Mouse (Mus musculus) heart, embryonic 16.5 days (tissue): ENCODE measurements around the gene Ppm1h. TPM values are rescaled to one million over a fixed set of nuclear protein-coding genes. Genes with fewer than 3 reads are reported as not detected.

Experiments used
- ATAC-seq: fragments of 200-750 bp; cut with Nextera tagmentation; replicated peaks from 2 replicates; pipeline ENCODE4 v1.8.0; 2017; ENCODE audit warnings: moderate number of reproducible peaks; ENCODE audit not compliant: insufficient read depth, low FRiP score; ENCODE audit errors: extremely low read depth
- H3K27ac ChIP-seq: fragments of 300-500 bp; sonication (generic); 2 replicates; pipeline ENCODE4 v1.5.1; 2014; ENCODE audit warnings: mild to moderate bottlenecking, low read length, control low read depth, moderate library complexity
- H3K27me3 ChIP-seq: fragments of 300-500 bp; sonication (generic); 2 replicates; pipeline ENCODE4 v1.6.1; 2014; ENCODE audit warnings: low read length, mixed read lengths; ENCODE audit not compliant: control insufficient read depth, insufficient read depth
- H3K36me3 ChIP-seq: fragments of 300-500 bp; sonication (generic); 2 replicates; pipeline ENCODE4 v1.6.1; 2014; ENCODE audit not compliant: control insufficient read depth, insufficient read depth
- H3K4me1 ChIP-seq: fragments of 300-500 bp; sonication (generic); 2 replicates; pipeline ENCODE4 v1.6.1; 2014; ENCODE audit warnings: low read length, mixed read lengths; ENCODE audit not compliant: control insufficient read depth, insufficient read depth
- H3K4me2 ChIP-seq: fragments of 300-500 bp; sonication (generic); 2 replicates; pipeline ENCODE4 v1.6.1; 2014; ENCODE audit warnings: low read depth, mild to moderate bottlenecking, control low read depth, low read length
- H3K4me3 ChIP-seq: fragments of 300-500 bp; sonication (generic); 2 replicates; pipeline ENCODE4 v1.5.1; 2014; ENCODE audit warnings: mild to moderate bottlenecking, control low read depth, low read length
- H3K9ac ChIP-seq: fragments of 300-500 bp; sonication (generic); 2 replicates; pipeline ENCODE4 v1.6.1; 2014; ENCODE audit warnings: low read length, control low read depth
- H3K9me3 ChIP-seq: fragments of 300-500 bp; sonication (generic); replicated peaks from 2 replicates; pipeline ENCODE4 v1.6.1; 2016; ENCODE audit warnings: low read length; ENCODE audit not compliant: control insufficient read depth
- WGBS: fragments of 180-500 bp; shearing (Covaris S2); extraction: QIAGEN DNeasy Blood & Tissue Kit; methylation state at CpG from one replicate; pipeline ENCODE4 v1.1.7; 2014; 5-methylcytosine and 5-hydroxymethylcytosine counted together
- polyA plus RNA-seq: library from polyadenylated mRNA; unstranded; fragments of >200 nt; fragmentation: Nextera tagmentation; extraction: Ambion mirVana; gene quantifications from 2 replicates; pipeline ENCODE4 v1.2.1, GENCODE M21; 2015

The Ppm1h gene
- polyA plus RNA-seq, 1 experiment from 2014 or later = 9.4 TPM

DNA sequence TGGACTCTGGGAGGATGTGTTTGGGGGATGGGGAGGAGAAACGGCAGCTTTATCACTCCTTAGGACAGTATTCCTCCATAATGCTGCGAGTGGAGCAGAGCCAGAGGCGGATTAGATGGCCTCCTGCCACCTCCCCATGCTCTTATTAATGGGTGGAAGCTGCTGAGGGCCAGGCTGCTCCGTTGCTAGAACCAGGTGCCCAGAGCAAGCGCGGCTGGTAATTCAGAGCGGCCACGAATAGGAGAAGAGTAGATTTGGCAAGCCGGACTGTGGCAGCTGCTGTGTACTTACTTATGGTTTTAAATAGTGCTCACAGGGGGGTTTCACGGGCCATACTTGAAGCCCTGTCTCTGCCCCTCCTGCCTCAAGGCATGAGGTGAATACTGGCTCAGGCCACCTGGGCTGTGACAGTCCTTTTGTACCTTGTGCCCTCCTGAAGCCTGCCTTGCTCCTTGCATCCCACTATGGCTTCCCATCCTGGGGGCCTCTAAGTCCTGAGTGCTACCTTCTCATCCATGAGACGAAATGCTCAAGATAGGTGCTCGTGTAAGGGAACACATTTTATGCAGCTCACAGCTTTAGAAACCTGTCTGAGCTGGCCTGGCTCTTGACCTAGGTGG lies 14.7 kb downstream of the Ppm1h start:
- H3K36me3 ChIP-seq = no peaks in the 10 kb centered on the region
- no peak overlapping the region for H3K4me2 ChIP-seq
- 57% methylated on average over 12 of the region's 12 CpGs for WGBS
- H3K9ac ChIP-seq = no peak overlapping the region
- no peaks in the 10 kb centered on the region for H3K27me3 ChIP-seq
- no peak for ATAC-seq
- H3K27ac ChIP-seq = no peak overlapping the region
- H3K4me3 ChIP-seq = no peak overlapping the region
- H3K9me3 ChIP-seq = no peaks in the 10 kb centered on the region
- no peaks in the 10 kb centered on the region for H3K4me1 ChIP-seq

- Histone ChIP-seq H3K4me3 (no peak overlapping the region), H3K36me3 (no peaks in the 10 kb centered on the region), H3K9ac (no peak overlapping the region), H3K9me3 (no peaks in the 10 kb centered on the region), H3K27me3 (no peaks in the 10 kb centered on the region), H3K4me1 (no peaks in the 10 kb centered on the region), H3K27ac (no peak overlapping the region), H3K4me2 (no peak overlapping the region)
- no peak; the same call in 1 of the 2 replicates for ATAC-seq
- 74% methylated on average over 17 of the region's 17 CpGs for WGBS
Observed at GRCm38 (mm10) chr10:122693911-122694618, 15.5 kb downstream of the Ppm1h start.

DNA sequence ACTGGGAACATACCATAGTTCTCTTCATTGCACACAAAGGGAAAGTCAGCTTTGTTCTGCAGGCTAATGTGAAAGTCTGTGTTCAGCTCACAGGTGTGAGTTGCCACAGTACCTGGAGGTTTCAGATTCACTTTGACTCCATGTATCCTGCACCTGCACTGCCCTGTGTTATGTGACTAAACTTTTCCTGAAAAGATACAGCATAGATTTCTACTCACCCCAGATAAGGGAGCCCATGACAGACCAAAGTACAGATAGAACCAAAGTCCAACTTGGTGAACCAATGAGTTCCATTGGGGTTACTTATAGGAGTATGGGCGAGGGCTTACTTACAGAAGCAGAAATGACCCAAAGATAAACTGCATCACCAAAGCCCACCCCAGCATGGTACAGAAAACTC lies 17.8 kb downstream of the Ppm1h start:
- no peaks in the 10 kb centered on the region for H3K27me3 ChIP-seq
- H3K4me1 ChIP-seq = no peaks in the 10 kb centered on the region
- no peaks in the 10 kb centered on the region for H3K36me3 ChIP-seq
- no peak overlapping the region for H3K4me3 ChIP-seq
- H3K9me3 ChIP-seq = no peaks in the 10 kb centered on the region
- no peak for ATAC-seq
- 96% methylated on average over 1 of the region's 1 CpGs for WGBS
- H3K9ac ChIP-seq = no peak overlapping the region
- no peak overlapping the region for H3K4me2 ChIP-seq
- no peak overlapping the region for H3K27ac ChIP-seq

DNA sequence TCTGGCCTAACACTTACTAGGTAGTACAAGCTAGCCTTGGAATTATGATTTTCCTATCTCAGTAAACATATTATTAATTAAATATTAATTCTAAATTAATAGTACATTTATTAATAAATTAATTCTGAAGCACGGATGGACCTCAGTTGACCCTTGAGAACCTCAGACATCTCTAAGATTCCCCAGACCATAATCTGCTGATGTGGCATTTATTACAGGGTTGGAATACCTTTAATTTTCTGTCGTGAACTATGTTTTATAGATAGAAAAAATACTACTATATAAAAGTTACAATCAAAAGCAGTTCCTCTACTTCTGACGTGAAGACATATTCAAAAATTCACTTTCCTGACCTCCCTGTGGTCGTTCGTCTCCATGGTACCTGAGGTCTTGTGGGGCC lies 19.8 kb downstream of the Ppm1h start:
- no peak overlapping the region for H3K27ac ChIP-seq
- no peak for ATAC-seq
- H3K4me3 ChIP-seq = no peak overlapping the region
- H3K36me3 ChIP-seq = no peaks in the 10 kb centered on the region
- no peaks in the 10 kb centered on the region for H3K27me3 ChIP-seq
- 85% methylated on average over 5 of the region's 5 CpGs for WGBS
- H3K9me3 ChIP-seq = no peaks in the 10 kb centered on the region
- H3K4me1 ChIP-seq = no peaks in the 10 kb centered on the region
- no peak overlapping the region for H3K9ac ChIP-seq
- no peak overlapping the region for H3K4me2 ChIP-seq

DNA sequence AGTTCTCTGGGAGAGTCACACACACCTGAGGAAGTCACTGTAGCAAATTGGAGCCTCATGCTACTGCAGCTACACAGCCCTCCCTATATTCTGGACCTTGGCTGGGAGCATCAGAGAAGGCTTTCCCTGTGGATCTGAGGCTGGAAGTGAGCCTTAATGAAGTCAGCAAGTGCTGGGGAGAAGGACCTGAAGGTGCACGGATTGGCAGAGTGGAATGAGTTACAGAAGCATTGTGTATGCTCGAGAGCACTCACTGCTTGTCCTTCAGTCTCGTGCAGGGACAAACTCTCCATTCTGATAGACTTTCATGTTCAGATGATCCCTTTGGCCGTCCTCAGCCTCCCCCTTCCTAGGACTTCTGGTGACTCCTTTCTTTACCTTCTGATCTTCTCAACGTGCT lies 26.3 kb downstream of the Ppm1h start:
- Histone ChIP-seq H3K27me3 (no peaks in the 10 kb centered on the region), H3K36me3 (no peaks in the 10 kb centered on the region), H3K4me3 (no peak overlapping the region), H3K4me2 (no peak overlapping the region), H3K9me3 (no peaks in the 10 kb centered on the region), H3K27ac (no peak overlapping the region), H3K9ac (no peak overlapping the region), H3K4me1 (no peaks in the 10 kb centered on the region)
- 86% methylated on average over 5 of the region's 5 CpGs for WGBS
- no peak for ATAC-seq

DNA sequence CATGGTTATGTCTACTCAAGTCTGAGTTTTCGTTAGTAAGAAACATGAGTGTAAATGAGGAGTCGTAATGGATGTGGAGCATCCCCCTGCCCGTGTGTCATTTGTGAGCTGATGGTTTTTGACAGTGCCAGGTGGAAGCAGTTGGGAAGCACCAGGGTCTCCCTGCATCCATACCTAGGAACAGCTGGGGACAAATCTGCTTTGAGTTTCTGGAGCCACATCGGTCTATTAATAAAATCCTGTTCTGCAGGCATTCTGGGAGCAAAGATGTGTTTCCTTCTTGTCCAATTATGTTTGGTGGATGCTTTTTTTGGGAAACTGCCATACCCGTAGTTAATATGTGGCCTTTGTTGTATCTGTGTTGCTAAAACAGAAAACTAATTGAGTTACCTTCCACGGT lies 26.9 kb downstream of the Ppm1h start:
- H3K4me1 ChIP-seq = no peaks in the 10 kb centered on the region
- no peak overlapping the region for H3K4me3 ChIP-seq
- no peaks in the 10 kb centered on the region for H3K36me3 ChIP-seq
- H3K4me2 ChIP-seq = no peak overlapping the region
- H3K27ac ChIP-seq = no peak overlapping the region
- no peaks in the 10 kb centered on the region for H3K9me3 ChIP-seq
- 84% methylated on average over 6 of the region's 6 CpGs for WGBS
- H3K9ac ChIP-seq = no peak overlapping the region
- ATAC-seq = no peak
- no peaks in the 10 kb centered on the region for H3K27me3 ChIP-seq

DNA sequence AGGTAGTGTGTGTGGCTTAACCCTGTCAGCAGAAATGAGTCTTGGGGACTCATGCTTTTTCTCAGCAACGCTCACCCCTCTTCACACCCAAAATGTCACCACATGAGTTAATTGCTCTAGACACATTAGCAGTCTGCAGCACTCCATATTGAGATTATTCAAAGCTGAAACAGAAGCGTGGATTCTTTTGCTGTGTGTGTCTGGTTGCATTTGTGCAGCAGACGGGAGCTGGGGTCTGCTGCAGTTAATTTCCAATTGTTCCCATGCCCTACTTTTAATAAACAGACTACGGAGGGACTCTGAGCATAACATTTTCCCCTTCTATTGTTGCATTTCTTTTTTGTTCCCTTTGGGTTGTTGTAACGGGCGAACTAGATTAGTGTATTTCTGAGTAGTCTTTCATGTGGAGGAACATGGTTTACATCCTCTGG lies 32.8 kb downstream of the Ppm1h start:
- no peaks in the 10 kb centered on the region for H3K27me3 ChIP-seq
- H3K4me1 ChIP-seq = peaks cover 3% of the 10 kb centered on the region; the same call in 1 of the 2 replicates
- H3K4me2 ChIP-seq = no peak overlapping the region
- H3K4me3 ChIP-seq = no peak overlapping the region
- H3K9me3 ChIP-seq = no peaks in the 10 kb centered on the region
- H3K9ac ChIP-seq = no peak overlapping the region
- H3K27ac ChIP-seq = no peak overlapping the region
- WGBS = 81% methylated on average over 6 of the region's 6 CpGs
- no peak for ATAC-seq
- H3K36me3 ChIP-seq = no peaks in the 10 kb centered on the region

- no peak for ATAC-seq
- Histone ChIP-seq H3K27me3 (no peaks in the 10 kb centered on the region), H3K9ac (no peak overlapping the region), H3K4me2 (no peak overlapping the region), H3K27ac (no peak overlapping the region), H3K4me1 (peaks cover 5% of the 10 kb centered on the region; the same call in 1 of the 2 replicates), H3K36me3 (no peaks in the 10 kb centered on the region), H3K4me3 (no peak overlapping the region), H3K9me3 (no peaks in the 10 kb centered on the region)
- WGBS = 68% methylated on average over 5 of the region's 5 CpGs
Observed at GRCm38 (mm10) chr10:122712307-122712706, 33.7 kb downstream of the Ppm1h start.

- H3K4me1 ChIP-seq = peaks cover 5% of the 10 kb centered on the region
- 72% methylated on average over 12 of the region's 12 CpGs for WGBS
- no peaks in the 10 kb centered on the region for H3K36me3 ChIP-seq
- H3K9me3 ChIP-seq = no peaks in the 10 kb centered on the region
- ATAC-seq = no peak
- no peak overlapping the region for H3K4me2 ChIP-seq
- no peaks in the 10 kb centered on the region for H3K27me3 ChIP-seq
- H3K27ac ChIP-seq = no peak overlapping the region
- H3K9ac ChIP-seq = no peak overlapping the region
- H3K4me3 ChIP-seq = no peak overlapping the region
Observed at GRCm38 (mm10) chr10:122715856-122716255, 37.3 kb downstream of the Ppm1h start.
